Mouse (Mus musculus) frontal cortex, postnatal 36 days (tissue): ENCODE results near the gene D130043K22Rik.
"Not testable (repeated sequence)": the region's sequence is repeated elsewhere in the genome, so short reads cannot be mapped to it uniquely, and the experiment has no call there.

Experiments
- DNase-seq, 2 experiments: peaks; one replicate each; pipeline ENCODE4 v3.0.0; 2022; ENCODE audit warnings: low spot score in 2 of 2

The D130043K22Rik gene

DNA sequence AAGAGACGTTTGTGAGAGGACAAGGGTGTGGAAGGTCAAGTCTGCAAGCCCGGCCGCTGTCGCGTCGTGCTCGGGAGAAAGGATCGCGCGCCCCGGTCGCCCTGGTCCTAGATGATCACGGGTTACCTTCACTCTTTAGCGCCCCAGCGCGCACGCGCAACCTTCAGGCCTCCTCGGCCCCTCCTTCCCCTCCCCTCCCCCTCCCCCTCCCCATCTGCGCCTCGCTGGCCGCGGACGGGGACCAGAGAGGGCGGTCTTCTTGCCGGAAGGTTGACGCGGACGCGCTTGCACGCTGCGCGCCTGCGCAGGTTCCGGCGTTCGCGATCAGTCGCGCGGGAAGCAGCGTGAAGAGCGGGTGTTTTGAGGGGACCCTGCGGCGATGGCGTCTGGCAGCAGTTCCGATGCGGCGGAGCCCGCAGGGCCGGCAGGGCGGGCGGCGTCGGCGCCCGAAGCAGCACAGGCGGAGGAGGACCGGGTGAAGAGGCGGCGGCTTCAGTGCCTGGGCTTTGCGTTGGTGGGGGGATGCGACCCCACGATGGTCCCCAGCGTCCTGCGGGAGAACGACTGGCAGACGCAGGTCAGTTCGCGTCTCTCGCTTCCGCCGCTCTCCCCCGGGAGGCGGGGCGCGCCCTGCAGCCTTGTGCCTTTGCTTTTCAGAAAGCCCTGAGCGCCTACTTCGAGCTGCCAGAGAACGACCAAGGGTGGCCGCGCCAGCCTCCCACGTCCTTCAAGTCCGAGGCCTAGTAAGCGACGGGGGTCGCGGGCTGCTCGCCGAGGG, 13.4 kb upstream of the D130043K22Rik start, which contains the start of the genes Acot13 and Tdp2:
Gene Acot13, minus strand, starts transcription at position 188 of the 778 bp plus-strand sequence.
Gene Tdp2, plus strand, starts transcription at position 327 of the 778 bp plus-strand sequence.
- peak; percentile 89 to 92 for DNase-seq

DNA sequence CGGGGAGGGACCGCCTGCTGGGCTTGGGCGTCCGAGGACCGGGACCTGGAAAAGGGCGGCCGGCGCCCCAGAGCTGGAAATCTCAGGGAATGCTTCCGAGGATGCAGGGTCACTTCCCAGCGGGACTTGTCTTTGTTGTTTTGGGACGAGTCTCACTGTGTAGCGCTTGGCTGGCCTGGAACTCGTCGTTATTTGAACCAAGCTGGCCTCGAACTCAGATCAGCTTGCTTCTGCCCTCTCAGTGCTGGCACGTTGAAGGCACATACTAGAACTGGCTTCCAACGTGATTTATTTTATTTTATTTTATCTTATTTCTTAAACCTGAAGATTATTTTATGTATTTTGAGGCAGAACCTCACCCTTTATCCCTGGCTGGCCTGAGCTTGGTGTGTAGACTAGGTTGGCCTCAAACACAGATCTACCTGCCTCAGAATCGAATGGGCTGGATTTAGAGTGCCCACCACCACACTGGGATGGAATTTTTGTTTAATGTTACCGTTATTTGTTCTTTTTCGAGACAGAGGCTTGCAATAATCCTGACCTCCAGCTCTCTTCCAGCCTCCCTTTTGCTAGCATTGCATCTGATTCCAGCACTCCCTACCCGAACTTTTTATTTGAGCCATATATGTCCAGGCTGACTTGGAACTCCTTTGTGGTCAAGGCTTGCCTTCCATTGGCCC, 12.7 kb upstream of the D130043K22Rik start:
- DNase-seq: no peak

DNA sequence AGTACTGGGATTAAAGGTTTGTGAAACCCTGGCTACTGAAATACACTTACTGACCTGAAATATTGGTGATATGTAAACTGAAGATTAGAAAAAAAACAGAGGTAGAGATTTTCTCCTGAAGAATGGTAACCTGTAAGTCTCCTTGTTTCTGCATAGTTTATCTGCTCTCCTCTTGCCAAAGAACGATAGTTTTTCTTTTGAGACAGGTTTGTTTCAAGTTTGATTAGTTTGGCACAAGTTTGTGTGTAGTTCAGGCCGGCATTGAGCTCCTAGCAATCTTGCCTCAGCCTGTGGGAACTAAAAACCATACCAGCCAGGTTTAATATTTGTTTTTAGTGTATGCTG, 12.2 kb upstream of the D130043K22Rik start:
- no peak for DNase-seq

DNA sequence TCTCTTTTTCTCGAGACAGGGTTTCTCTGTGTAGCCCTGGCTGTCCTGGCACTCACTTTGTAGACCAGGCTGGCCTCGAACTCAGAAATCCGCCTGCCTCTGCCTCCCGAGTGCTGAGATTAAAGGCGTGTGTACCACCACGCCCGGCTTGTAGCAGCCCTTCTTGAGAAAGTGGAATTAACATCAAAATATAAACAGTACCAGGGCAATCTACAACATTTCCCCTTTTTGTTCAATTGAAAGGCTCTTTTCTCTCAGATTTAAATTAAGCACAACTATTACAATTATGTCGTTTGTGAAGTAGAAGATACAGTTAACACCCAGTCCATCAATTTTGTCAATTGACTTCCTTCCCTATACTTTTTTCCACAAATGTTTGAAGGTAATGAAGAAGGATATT, 7.2 kb upstream of the D130043K22Rik start:
- DNase-seq: not testable (repeated sequence)

DNA sequence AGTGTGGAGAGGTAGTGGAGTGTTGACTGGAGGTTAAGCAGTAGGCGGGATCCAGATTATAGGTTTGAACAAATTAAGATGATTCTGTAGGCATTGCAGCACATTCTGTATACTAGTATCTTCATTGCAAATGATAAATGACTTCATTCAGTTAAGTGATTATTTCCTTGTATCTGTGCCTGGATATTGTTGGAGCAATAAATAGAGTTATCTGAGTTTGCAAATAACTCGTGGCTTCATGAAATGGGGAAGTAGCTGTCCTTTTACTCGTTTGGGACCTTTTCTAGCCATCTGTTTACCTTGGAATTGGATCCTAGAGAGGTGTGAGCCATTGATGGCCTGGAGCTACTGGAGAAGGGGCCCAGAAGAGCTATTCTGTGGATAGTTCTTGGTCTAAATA, 5.1 kb upstream of the D130043K22Rik start:
- DNase-seq: no peak

DNA sequence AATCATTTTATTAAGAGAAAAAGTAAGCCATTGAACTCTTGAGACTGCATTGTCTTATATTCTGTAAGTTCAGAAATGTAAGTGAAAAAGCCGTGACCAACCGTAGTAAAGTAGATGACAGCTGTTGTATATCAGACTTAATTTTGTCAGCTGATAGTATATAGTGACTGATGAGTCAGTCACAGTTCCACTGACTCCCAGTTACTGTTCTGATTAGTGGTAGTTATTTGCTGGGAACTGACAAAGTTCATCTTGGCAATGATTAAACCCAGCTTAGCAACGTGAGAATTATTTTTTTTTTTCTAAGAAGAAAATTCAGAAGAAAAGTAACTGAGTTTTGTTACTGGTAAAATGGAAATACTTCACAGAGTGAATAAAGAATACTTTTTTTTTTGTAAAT, 3.2 kb upstream of the D130043K22Rik start:
- DNase-seq: no peak

DNA sequence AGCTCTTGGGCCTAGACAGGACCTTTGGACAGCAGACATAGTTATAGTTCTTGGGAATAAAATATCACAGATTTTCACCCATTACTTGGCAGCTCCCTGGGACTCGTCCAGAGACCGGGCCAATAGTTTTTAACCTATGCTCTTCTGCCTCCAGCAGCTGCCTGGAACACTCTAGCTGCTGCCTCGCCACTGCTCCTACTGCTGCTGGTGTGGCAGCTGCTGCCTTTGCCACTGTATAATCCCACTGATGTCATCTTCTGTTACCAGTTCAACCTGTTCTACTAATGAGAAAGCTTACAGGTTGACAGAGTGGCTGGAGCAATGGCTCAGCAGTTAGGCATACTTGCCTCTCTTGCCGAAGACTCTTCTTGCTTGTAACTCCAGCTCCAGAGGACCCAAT, 4.4 kb downstream of the D130043K22Rik start:
- no peak for DNase-seq

DNA sequence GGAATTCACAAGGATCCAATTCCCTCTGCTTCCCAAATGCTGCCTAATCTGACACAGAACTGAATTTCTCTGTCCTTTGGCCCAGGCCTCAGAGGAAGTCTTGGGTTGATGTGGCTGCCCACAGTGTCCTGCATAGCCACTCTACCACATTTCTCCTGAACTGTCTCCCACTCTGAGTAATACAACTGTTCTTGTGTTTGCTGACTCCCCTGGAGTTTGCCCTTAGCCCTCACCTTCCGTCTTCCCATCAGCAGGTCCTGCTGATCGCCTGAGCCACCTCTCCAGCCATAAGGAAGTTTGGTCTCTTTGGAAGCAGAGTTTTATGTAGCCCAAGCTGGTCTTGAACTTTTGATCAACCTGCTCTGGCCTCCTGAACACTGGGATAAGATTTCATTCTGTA, 7.1 kb downstream of the D130043K22Rik start:
- DNase-seq: no peak

DNA sequence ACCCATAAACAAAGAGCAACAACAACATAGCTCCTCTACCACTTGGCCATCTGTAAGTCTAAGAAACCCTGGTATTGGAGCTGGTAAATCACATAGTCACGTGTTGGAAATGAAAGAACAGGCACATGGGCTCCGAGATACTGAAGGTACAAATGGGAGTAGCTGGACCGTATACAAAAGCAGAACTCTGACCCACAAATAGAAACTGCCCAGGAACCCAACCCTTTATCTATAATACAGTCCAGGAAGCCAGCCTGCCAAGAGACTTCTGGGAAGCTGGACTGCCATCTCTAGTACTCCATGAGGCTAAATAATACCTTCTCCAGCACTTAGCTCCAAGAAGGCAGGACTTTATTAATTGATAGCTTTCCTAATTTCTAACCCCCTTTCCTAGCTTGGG, 7.6 kb downstream of the D130043K22Rik start:
- DNase-seq: no peak

DNA sequence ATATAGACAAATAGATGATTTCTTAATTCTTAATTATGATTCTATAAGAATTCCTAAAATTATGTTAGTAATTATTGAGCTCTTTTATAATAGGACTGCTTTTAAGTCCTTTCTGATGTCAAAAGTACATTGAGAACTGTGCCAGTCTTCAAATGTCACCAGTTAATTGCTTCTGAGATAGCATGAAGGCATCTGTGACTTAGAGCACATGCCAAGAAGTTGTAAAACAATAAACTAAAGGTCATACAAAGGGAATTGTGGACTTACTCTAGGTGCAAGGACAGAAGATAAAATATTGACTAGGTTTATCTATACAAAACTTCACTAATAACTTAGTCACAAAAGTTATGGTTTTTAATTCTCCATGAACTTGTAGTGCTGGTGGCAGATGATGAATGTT, 14.2 kb downstream of the D130043K22Rik start:
- no peak for DNase-seq

DNA sequence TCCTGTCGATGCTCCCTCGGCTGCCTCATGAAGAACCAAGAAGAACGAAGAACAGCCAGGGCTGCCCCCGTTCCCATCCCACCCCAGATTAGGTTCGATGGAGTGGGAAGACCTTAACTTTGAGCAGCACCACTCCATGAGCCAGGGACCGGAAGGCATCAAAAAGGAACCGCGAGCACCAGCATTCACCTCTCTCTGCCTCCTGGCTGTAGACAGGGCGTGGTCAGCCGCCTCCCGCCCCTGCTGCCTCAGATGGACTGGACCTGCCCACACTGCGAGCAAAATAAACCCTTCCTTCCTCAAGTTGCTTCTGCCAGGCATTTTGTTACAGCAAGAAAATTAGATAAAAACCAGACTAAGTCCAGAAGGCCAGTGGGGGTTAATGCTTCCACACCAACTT, 16.1 kb downstream of the D130043K22Rik start:
- no peak for DNase-seq

DNA sequence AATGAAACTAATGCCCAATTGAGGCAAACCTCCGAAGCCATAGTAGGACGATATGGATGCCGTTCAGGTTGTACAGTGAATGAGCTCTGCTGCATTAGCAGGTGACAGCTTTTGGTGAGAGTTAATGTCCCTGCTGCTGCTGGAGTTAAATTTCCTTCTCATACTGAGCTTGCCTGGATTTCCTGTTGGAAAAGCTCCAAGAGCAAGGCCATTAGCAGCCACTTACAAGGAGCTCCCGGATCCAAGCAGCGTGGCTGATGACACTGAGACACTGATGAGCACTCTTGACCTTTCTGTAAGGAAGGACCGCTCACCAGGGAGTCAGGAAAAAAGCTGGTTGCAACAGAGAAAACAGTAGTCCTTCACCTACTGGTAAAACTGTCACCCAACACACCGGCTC, 17.1 kb downstream of the D130043K22Rik start:
- no peak for DNase-seq

DNA sequence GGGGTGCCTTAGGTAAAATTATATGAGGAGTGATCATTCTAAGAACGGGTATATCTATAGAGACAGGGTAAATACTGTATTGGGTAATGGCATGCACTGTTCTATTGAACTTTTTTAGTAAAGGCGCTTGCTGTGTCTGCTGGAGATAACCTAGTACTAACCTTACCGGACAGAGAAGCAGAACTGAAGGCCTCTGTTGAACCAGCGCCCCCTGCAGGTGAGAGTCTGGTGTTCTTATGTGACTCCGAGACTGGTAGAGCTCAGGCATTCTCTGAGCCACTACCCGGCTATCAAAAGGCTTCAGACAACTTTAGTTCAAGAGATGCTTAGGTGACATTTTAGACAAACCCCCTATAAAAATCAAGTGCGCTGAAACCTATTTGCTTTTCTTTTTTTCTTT, 17.6 kb downstream of the D130043K22Rik start:
- DNase-seq: peak; percentile 26 to 60

DNA sequence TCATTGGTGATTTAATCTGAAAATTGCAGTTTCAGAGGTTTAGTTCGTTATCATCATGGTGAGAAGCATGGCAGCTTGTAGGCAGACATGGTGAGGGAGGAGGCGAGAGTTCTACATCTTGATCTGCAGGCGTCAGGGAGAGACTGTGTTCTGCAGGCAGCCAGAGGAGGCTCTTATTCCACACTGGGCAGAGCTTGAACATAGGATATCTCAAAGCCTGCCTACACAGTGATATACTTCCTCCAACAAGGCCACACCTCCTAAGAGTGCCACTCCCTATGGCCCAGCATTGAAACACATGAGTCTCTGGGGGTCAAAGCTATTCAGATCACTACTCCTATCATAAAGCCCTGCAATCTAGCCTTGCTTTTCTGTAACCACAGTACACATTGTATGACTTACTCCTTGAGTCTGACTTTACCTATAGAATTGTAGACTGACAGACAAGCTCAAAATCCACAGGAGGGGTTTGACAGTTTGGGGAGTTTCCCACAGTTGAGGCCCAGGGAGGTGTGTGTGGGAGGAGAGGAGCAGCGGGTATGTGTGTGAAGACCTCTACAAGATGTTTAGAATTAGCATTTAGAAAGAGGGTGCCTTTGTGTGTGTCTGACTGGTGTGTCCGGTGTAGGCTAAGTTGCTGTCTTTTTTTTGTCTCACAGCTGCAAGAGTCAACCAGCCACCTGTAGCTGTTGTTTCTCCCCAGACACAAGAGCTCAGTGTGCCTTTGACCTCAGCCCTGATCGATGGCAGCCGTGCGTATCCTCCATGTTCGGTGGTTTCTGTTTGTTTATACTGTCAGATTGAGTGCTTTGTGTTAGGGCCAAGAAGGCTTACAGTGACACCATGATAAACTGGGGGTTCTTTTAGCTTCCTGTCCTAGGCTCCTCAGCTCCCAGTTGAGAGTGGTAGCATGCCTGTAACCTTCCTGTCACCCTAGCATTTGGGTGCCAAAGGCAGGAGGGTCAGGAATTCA, 21.8 kb downstream of the D130043K22Rik start:
- DNase-seq: no peak

DNA sequence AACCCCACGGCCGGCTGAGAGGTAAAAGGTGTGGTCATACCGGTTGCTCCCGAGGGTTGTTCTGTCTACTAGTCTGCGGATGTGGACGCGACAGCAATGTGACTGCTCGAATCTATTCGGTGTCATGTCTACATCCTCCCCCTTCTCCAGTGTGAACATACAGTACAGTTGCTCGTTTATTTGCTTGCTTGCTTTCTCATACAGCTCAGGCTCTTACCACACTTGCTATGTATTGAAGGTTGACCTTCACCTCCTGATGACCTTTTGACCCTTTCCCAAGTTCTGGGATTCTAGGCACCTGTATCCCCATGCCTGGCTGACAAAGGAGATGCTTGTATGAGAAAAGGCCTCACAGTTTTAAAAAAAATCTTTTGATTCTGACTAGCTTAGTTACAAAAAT, 22.9 kb downstream of the D130043K22Rik start:
- no peak for DNase-seq

DNA sequence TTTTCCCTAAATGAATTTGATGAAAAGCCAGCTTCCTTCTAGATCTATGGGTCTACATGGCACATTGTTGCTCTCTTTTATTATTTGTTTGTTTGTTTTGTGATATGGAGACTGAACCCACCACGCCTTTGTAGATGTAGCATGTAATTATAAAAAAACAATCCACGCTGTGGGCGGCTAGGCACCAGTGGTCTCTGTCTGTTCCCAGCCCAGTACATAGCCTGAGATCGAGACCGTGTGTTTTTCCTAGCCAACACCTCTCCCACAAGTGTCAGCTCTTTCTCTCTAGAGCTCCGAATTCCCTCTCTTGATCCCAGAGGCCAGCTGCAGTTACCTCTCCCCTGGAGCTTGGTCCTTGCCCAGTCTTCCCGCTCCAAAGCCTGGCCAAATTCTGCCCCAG, 23.3 kb downstream of the D130043K22Rik start:
- DNase-seq: no peak

DNA sequence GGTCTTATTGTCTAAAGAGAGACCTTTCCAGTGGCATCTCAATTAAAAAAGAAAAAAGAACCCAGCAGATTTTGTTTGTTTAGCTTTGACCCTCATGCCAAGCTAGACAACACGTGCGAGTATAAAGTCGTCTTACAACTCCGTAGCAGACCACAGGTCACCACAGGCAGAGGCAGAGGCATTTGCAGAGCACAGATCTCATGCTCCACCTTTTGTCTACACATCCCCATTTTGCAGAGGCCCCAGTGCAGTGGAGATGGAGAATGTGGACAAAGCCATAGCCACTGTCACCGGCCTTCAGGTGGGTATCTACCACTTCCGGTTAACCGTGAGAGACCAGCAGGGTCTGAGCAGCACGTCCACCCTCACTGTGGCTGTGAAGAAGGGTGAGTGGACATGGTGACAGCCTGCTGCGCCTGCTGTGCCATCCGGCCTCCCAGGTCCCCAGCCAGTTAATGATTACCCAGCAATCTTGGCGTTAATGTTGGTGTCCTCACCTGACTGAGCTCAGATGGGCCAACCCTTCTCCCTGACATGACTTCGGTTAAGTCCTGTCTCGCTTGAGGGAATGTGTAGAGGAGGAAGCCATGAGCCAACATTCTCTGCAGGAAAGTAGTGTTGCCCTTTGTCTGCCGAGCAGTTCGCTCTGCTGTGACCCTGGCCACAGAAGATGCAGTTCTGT, 34.6 kb downstream of the D130043K22Rik start:
- DNase-seq: no peak

DNA sequence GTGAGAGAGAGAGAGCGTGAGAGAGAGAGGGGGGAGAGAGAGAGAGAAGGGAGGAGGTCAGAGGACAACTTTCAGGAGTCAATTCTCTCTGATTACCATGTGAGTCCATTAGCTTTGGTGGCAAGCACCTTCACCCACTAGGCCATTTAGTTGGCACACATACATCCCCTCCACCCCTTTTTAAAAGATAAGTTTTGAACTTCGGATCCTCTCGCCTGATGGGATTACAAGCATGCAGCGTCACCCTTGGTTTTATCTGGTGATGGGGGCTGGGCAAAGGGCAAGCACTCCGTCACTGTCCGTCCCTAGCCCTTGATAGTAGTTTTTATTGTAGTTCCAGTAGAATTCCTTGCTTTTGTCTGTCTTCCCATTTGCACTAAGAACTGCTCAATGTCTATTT, 35.3 kb downstream of the D130043K22Rik start:
- no peak for DNase-seq

DNA sequence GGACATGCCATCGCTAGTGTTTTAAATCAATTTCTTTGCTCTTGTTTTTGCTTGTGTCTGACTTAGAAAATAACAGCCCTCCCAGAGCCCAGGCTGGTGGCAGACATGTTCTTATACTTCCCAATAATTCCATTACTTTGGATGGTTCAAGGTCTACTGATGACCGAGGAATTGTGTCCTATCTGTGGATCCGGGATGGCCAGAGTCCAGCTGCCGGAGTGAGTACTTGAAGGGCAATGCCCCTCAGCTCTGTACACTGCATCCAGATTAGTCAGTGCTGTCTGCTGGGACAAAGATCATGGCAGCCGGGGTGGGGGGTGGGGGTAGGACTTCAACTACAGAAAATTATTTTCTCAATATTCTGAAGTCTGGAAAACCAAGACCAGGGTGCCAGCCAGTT, 35.8 kb downstream of the D130043K22Rik start:
- DNase-seq: no peak

DNA sequence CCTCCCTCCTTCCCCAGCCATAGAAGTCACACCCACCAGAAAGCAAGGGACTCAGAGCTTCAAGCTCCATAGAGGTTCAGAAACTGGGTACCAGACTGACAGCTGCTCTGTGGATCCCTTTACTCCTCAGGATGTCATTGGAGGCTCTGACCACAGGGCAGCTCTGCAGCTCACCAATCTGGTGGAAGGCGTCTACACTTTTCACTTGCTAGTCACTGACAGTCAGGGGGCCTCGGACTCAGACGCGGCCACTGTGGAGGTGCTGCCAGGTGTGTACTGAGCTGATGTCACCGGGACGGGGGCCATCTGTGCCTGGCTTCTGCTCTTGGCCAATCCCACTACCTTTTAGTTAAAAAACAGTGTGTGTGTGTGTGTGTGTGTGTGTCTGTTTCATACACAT, 37.5 kb downstream of the D130043K22Rik start:
- DNase-seq: no peak

DNA sequence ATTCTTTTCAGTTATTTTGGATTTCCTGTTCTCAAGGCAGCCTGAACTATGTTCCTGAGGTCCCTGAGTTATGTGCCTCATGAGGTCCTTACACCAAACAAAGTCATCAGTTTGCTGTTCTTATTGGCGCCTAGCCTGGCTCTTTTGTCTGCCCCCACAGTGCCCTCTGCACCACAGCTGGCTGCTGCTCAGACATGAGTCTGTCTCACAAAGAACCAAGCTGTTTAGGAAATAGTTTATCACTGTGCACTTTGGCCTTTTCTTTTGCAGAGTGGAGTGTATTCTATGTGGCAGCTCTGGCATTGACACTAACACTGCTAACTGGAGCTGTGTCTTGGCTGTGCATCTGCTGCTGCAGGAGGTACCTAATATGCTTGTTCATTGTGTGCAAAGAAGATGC, 44.6 kb downstream of the D130043K22Rik start:
- no peak for DNase-seq

DNA sequence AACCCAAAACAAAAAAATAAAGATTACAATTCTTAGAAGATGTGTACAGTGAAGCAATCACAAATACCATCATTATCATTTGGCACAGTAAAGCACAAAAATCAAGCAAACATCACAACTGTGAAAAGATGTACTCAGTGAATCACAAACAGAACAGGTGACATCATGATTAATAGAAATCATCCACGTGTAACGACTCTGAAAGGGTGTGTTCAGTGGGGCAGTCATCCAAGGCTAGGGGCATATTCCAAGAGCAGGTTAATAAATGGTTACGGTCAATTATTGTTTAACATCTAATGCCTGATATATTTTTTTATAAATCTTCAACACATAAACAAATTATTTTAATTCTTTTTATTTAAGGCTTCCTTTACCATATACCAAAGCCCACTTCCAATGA, 47.6 kb downstream of the D130043K22Rik start:
- no peak for DNase-seq
